ENCODE assay signal across 8 mouse cellular contexts in the genomic region with DNA sequence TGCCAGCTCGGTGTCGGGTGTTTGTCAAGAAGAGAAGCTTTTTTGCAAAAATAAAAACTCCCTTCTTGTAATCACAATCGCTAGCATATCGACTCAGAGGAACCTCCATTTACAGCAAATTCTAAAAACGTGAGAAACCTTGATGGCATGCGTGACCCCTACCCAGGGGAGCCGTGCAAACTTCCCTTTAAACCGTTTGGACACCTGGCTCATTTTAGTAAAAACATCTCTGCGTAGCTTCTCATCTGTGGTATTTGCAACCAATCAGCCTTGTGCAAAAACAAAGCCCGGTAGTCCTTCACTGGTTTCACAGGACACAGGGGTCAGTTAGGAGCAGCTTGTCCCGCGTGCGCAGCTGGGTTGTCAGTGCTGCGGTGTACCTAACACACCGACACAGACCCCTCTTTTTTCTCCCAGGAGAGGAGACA. TPM values are rescaled to one million over a fixed set of nuclear protein-coding genes. Genes with fewer than 3 reads are reported as not detected.
DNase-seq lines count a peak whose midpoint lies in the region; ATAC-seq and TF ChIP-seq lines count a peak whose summit lies in the region.

No protein-coding gene starts in this region.

- H3K36me3 ChIP-seq in forebrain, embryonic 14.5 days (ENCODE audit: control insufficient read depth, insufficient read depth, low read length): no peaks in the 10 kb centered on the region
- H3K36me3 ChIP-seq in kidney, embryonic 14.5 days (ENCODE audit: control insufficient read depth, insufficient read depth, low read length): no peaks in the 10 kb centered on the region
- no peaks in the 10 kb centered on the region for H3K36me3 ChIP-seq in midbrain, embryonic 12.5 days
- H3K36me3 ChIP-seq in stomach, postnatal 0 days (ENCODE audit: control insufficient read depth, insufficient read depth, low read length): no peaks in the 10 kb centered on the region

- peak overlapping the region; percentile 53 for H3K4me3 ChIP-seq in forebrain, embryonic 14.5 days (ENCODE audit: low read depth, low read length)
- peak overlapping the region; percentile 46 for H3K4me3 ChIP-seq in kidney, embryonic 14.5 days (ENCODE audit: low read length)
- H3K4me3 ChIP-seq in midbrain, embryonic 12.5 days: peak overlapping the region; percentile 60
- peak overlapping the region; percentile 62 for H3K4me3 ChIP-seq in stomach, postnatal 0 days (ENCODE audit: low read depth, low read length)

- ATAC-seq in forebrain, embryonic 14.5 days: no peak
- ATAC-seq in kidney, embryonic 14.5 days (ENCODE audit: low FRiP score, low TSS enrichment): no peak
- no peak for ATAC-seq in midbrain, embryonic 12.5 days (ENCODE audit: low FRiP score, low read depth)
- ATAC-seq in stomach, postnatal 0 days (ENCODE audit: low FRiP score, low TSS enrichment): no peak

- no peak for TF ChIP-seq EP300 in stomach, postnatal 0 days (optimal IDR thresholded peaks at IDR 0.05)

- no peaks in the 10 kb centered on the region for H3K9me3 ChIP-seq in forebrain, embryonic 14.5 days (replicated peaks; ENCODE audit: control insufficient read depth, low read length)
- H3K9me3 ChIP-seq in kidney, embryonic 14.5 days (ENCODE audit: control insufficient read depth, low read length): no peaks in the 10 kb centered on the region
- no peaks in the 10 kb centered on the region for H3K9me3 ChIP-seq in midbrain, embryonic 12.5 days
- H3K9me3 ChIP-seq in stomach, postnatal 0 days (ENCODE audit: control insufficient read depth, low read length): no peaks in the 10 kb centered on the region

- 1% methylated on average over 15 of the region's 15 CpGs for WGBS in forebrain, embryonic 14.5 days
- under 1% methylated on average over 15 of the region's 15 CpGs for WGBS in kidney, embryonic 14.5 days
- WGBS in midbrain, embryonic 12.5 days: 2% methylated on average over 15 of the region's 15 CpGs
- 5% methylated on average over 15 of the region's 15 CpGs for WGBS in stomach, postnatal 0 days

- peak overlapping the region; percentile 98 for H3K4me2 ChIP-seq in forebrain, embryonic 14.5 days (ENCODE audit: low read length)
- H3K4me2 ChIP-seq in kidney, embryonic 14.5 days (replicated peaks; ENCODE audit: low read depth, low read length): peak overlapping the region; percentile 97
- H3K4me2 ChIP-seq in midbrain, embryonic 12.5 days (replicated peaks): peak overlapping the region; percentile 78
- H3K4me2 ChIP-seq in stomach, postnatal 0 days (replicated peaks; ENCODE audit: low read depth): peak overlapping the region; percentile 97

- peak; percentile 10 for DNase-seq in thymus, postnatal 25 days
- DNase-seq in thymus, adult 18-20 months: no peak
- no peak for DNase-seq in forebrain, embryonic 14.5 days (ENCODE audit: low spot score)
- no peak for DNase-seq in stomach, postnatal 0 days (ENCODE audit: low spot score)
- DNase-seq in frontal cortex, adult 2 months (ENCODE audit: extremely low spot score in 1 of 2, low spot score in 1 of 2): no peak
- DNase-seq in urinary bladder, adult 18-20 months (ENCODE audit: low spot score in 2 of 2): no peak

- TF ChIP-seq CTCF in stomach, postnatal 0 days (IDR thresholded peaks at IDR 0.05; ENCODE audit: low read depth): no peak

- H3K27ac ChIP-seq in forebrain, embryonic 14.5 days (ENCODE audit: low read depth, low read length): no peak overlapping the region
- H3K27ac ChIP-seq in kidney, embryonic 14.5 days (ENCODE audit: low read depth, low read length): no peak overlapping the region
- H3K27ac ChIP-seq in midbrain, embryonic 12.5 days (replicated peaks): no peak overlapping the region
- H3K27ac ChIP-seq in stomach, postnatal 0 days (replicated peaks): no peak overlapping the region

- H3K4me1 ChIP-seq in forebrain, embryonic 14.5 days (ENCODE audit: control insufficient read depth, insufficient read depth, low read length): peaks cover 5% of the 10 kb centered on the region; the same call in 1 of the 2 replicates
- peaks cover 5% of the 10 kb centered on the region; the same call in 1 of the 2 replicates for H3K4me1 ChIP-seq in kidney, embryonic 14.5 days (ENCODE audit: control insufficient read depth, insufficient read depth, low read length)
- peaks cover 16% of the 10 kb centered on the region for H3K4me1 ChIP-seq in midbrain, embryonic 12.5 days
- H3K4me1 ChIP-seq in stomach, postnatal 0 days (replicated peaks; ENCODE audit: control insufficient read depth, insufficient read depth): peaks cover 3% of the 10 kb centered on the region

- H3K27me3 ChIP-seq in forebrain, embryonic 14.5 days (replicated peaks; ENCODE audit: control insufficient read depth, insufficient read depth, low read length): peaks cover 21% of the 10 kb centered on the region
- H3K27me3 ChIP-seq in kidney, embryonic 14.5 days (ENCODE audit: control insufficient read depth, insufficient read depth, low read length): peaks cover 21% of the 10 kb centered on the region; the same call in 1 of the 2 replicates
- peaks cover 58% of the 10 kb centered on the region for H3K27me3 ChIP-seq in midbrain, embryonic 12.5 days
- H3K27me3 ChIP-seq in stomach, postnatal 0 days (ENCODE audit: control insufficient read depth, insufficient read depth, low read length): no peaks in the 10 kb centered on the region

- peak overlapping the region; percentile 63; the same call in 1 of the 2 replicates for H3K9ac ChIP-seq in forebrain, embryonic 14.5 days (ENCODE audit: low read length)
- peak overlapping the region; percentile 46; the same call in 1 of the 2 replicates for H3K9ac ChIP-seq in kidney, embryonic 14.5 days (ENCODE audit: low read depth, low read length)
- no peak overlapping the region; the same call in 1 of the 2 replicates for H3K9ac ChIP-seq in midbrain, embryonic 12.5 days (replicated peaks)
- peak overlapping the region; percentile 70 for H3K9ac ChIP-seq in stomach, postnatal 0 days (ENCODE audit: low read length)

RNA-seq across cellular contexts. Expression of a gene that starts 1.5 kb away (rescaled TPM):
- polyA plus RNA-seq in forebrain, embryonic 14.5 days (2014; fragmentation: Nextera tagmentation; extraction: Ambion mirVana): 6.2 and 6.7 TPM in 2 replicates
- polyA plus RNA-seq in kidney, embryonic 14.5 days (2014; fragmentation: Nextera tagmentation; extraction: Ambion mirVana): 3.2 and 4.2 TPM in 2 replicates
- polyA plus RNA-seq in midbrain, embryonic 12.5 days (2016; fragmentation: Nextera tagmentation; extraction: Ambion mirVana): 3.4 and 5.5 TPM in 2 replicates
- polyA plus RNA-seq in stomach, postnatal 0 days (2015; fragmentation: Nextera tagmentation; extraction: Ambion mirVana): 7.6 and 7.7 TPM in 2 replicates
- 6.6 and 7.7 TPM in 2 replicates for polyA plus RNA-seq in frontal cortex, adult 2 months (2012; rRNA removed)

RNA-seq across cellular contexts. Expression of a gene that starts 10.7 kb away (rescaled TPM):
- polyA plus RNA-seq in forebrain, embryonic 14.5 days (2014; fragmentation: Nextera tagmentation; extraction: Ambion mirVana): 0.93 and 1.1 TPM in 2 replicates
- polyA plus RNA-seq in kidney, embryonic 14.5 days (2014; fragmentation: Nextera tagmentation; extraction: Ambion mirVana): 0.49 and 1.2 TPM in 2 replicates
- polyA plus RNA-seq in midbrain, embryonic 12.5 days (2016; fragmentation: Nextera tagmentation; extraction: Ambion mirVana): 1.0 and 1.4 TPM in 2 replicates
- polyA plus RNA-seq in stomach, postnatal 0 days (2015; fragmentation: Nextera tagmentation; extraction: Ambion mirVana): 1.2 and 1.5 TPM in 2 replicates
- 3.6 and 4.2 TPM in 2 replicates for polyA plus RNA-seq in frontal cortex, adult 2 months (2012; rRNA removed)

RNA-seq across cellular contexts. Expression of a gene that starts 46.3 kb away (rescaled TPM):
- 42.8 and 53.3 TPM in 2 replicates for polyA plus RNA-seq in forebrain, embryonic 14.5 days (2014; fragmentation: Nextera tagmentation; extraction: Ambion mirVana)
- polyA plus RNA-seq in kidney, embryonic 14.5 days (2014; fragmentation: Nextera tagmentation; extraction: Ambion mirVana): 54.9 and 60.9 TPM in 2 replicates
- 71.0 and 79.9 TPM in 2 replicates for polyA plus RNA-seq in midbrain, embryonic 12.5 days (2016; fragmentation: Nextera tagmentation; extraction: Ambion mirVana)
- polyA plus RNA-seq in stomach, postnatal 0 days (2015; fragmentation: Nextera tagmentation; extraction: Ambion mirVana): 32.2 and 39.0 TPM in 2 replicates
- 59.2 and 65.6 TPM in 2 replicates for polyA plus RNA-seq in frontal cortex, adult 2 months (2012; rRNA removed)
